Mouse (Mus musculus) large intestine, adult 2 months (tissue): ENCODE data around the gene Tex101. TPM values are rescaled to one million over a fixed set of nuclear protein-coding genes. Genes with fewer than 3 reads are reported as not detected.
"Not testable (repeated sequence)": the region's sequence is repeated elsewhere in the genome, so short reads cannot be mapped to it uniquely, and the experiment has no call there.

ENCODE experiments used
- DNase-seq: peaks from one replicate; pipeline ENCODE4 v3.0.0-alpha.2; 2012; ENCODE audit warnings: low read depth, low spot score
- WGBS: fragments of 180-500 bp; shearing (Covaris S2); methylation state at CpG from one replicate; pipeline ENCODE4 v1.1.7; 2018; 5-methylcytosine and 5-hydroxymethylcytosine counted together
- polyA plus RNA-seq: library from polyadenylated mRNA; depleted of rRNA; stranded (reverse); fragments of >200 nt; gene quantifications from 2 replicates; pipeline ENCODE4 v1.2.3, GENCODE M21; 2012; rRNA removed

Tex101 gene
- not detected in 2 replicates for polyA plus RNA-seq

DNA sequence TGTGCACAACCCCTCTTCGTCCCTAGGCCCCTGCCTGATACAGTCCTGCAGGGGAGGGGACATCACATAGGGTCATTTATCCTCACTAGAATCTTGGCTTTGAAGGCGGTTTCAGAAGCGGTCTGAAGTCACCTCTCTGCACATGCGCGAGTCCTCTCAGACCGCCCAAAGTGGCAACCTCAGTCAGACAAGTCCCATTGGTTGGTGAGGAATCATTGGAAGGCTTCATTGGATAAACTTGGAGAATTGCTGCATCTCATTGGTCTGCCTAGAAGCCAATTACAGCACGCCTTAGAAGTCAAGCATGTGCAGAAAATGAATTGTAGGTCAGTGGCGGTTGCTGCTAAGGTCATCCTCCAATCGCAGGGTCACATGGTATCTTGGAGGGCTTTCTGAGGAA, at the start of gene Tex101:
Gene Tex101, minus strand, starts transcription at position 101 of the 400 bp plus-strand sequence.
- WGBS = 84% methylated on average over 9 of the region's 9 CpGs
- DNase-seq = no peak

DNA sequence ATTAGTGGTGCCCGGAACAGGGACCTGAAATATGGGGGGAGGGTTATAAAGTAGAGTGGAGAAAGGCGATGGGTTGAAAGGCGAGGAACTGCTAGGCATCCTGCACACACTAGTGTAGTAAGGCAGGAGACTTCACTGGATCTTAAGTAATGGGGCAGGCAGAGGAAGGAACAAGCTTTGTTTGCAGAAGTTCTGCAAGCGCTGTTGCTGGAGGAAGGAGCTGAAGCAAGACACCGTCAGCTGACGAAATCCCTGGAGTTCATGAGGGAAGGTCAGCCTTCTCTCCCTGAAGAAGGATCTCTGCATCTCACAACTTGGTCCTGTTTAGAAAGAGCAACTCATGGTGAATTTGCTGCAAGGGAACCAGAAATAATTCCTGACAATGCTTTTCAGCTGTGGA, 38.6 kb upstream of the Tex101 start:
- DNase-seq = no peak
- WGBS = 55% methylated on average over 6 of the region's 6 CpGs

DNA sequence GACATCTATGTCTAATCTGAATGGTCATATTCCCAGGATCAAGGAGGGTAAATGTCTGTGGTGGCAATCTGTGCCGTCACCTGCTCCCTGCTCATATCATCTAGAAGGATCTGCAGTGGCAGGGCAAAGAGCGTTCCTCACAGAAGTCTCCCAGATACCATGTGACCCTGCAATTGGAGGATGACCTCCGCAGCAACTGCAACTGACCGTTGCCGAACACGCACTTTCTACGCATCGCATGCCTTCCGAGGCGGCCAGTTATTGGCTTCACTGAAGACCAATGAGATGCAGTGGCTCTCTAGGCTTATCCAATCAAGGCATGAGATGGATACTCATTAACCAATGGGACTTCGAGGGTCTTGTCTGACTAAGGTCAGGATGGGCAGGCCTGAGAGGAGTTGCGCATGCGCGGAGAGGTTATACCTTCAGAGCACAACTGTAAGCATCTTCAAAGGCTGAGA, 32.4 kb upstream of the Tex101 start, which contains the start of gene BC049730:
Gene BC049730, plus strand, starts transcription at position 411 of the 461 bp plus-strand sequence.
- DNase-seq = no peak
- WGBS = 91% methylated on average over 14 of the region's 14 CpGs

DNA sequence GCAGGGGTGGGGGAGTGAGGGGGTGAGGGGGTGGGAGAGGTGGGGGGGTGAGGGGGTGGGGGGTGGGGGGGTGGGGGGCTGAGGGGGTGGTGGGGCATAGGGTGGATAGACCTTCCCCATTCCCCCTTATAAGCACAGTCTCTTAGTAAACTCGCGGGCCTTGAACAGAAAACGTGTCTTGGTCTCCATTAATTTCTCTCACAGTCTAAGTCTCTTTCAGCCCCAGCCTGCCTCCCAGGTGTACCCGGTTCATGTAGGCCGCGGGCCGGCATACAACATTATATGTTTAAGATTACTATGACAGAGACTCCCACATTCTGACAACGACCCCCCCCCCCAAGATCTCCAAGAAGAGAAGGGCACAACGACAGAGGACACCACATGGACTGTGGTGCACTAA, 26.4 kb upstream of the Tex101 start:
- 76% methylated on average over 9 of the region's 9 CpGs for WGBS
- not testable (repeated sequence) for DNase-seq

DNA sequence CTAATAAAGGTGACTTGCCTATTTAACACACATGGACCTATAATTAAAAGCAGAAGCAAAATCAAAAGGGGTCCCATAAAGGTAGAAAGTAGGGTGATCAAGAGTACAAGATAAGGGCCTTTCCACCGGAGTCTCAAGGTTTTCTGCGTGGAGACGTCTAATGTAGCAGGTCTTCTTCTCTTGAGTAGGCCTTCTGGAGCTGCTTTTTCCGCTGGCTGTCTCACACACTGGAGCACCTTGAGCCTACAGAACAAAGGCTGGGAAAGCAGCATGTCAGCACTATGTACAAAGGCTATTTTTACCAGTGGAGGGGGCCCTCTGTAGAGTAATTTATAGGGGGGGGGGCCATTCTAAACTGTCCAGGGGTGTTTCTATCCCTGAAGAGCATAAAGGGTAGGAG, 21.4 kb upstream of the Tex101 start:
- WGBS = 98% methylated on average over 4 of the region's 4 CpGs
- DNase-seq = not testable (repeated sequence)

DNA sequence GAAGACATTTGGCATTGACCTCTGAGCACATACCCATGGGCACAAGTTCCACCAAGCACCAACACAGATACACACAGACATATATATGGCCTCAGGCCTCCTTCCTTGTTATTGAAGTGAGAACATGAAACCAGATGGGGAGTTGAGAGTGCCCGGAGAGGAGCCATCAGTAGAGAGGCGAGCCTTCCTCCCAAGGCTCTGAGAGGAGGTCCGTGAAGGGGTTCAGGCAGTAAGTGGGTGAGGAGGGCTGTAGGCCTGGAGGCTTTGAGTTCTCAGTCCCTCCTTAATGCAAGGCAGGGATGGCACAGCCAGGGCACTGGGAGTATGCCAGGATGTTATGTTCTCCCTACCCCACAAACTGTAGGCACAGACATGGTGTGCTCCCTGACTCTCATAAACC, 16.2 kb upstream of the Tex101 start:
- DNase-seq = not testable (repeated sequence)
- 80% methylated on average over 3 of the region's 3 CpGs for WGBS

DNA sequence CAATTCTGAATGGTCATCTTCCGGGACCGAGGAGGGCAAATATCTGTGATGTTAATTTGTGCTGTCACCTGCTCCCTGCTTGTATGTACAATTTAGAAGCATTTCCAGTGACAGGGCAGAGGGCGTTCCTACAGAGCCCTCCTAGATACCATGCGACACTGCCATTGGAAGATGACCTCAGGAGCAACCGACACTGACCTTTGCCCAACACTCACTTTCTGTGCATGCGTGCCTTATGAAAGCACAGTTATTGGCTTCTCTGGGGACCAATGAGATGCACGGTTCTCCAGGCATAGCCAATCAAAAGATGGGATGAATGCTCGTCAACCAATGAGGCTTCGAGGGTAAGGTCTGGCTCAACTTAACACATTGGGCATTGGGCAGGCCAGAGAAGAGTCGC, 11.0 kb upstream of the Tex101 start:
- DNase-seq = not testable (repeated sequence)
- WGBS = 87% methylated on average over 10 of the region's 10 CpGs

DNA sequence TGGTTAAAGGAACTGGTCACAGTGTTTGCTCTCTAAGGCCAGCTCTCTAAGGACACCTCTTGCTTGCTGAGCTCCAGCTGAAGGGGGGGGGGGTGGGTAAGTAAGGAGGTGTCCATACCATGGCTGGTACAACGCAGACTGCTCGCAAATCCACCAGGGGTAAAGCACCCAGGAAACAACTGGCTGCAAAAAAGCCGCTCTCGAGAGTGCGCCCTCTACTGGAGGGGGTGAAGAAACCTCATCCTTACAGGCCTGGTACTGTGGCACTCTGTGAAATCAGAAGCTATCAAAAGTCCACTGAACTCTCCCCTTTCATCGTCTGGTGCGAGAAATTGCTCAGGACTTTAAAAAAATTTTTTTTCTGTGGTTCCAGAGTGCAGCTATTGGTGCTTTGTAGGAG, 7.6 kb upstream of the Tex101 start:
- not testable (repeated sequence) for DNase-seq
- 66% methylated on average over 7 of the region's 7 CpGs for WGBS

DNA sequence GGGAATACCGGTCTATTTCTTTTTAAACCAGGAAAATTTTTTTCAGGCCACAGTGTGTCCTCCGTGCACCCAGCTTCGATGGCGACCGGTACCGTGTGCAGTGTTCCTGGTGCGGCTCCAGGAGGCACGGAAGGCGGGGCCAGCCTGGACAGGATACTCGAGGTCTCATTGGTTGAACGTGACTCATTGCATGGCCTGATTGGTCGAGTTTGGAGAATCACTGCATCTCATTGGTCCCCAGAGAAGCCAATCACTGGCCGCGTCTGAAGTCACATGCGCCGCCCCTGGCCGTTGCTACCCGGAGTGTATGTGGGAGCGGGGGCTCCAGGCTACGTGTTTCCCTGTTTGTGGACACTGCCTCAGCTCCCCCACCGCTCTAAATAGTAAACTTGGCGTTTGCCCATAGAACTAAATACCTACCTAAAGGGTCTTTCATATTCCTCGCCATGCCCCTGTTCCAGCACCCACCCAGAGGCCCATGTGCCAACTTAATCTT, 4.5 kb downstream of the Tex101 start:
- WGBS = 89% methylated on average over 23 of the region's 23 CpGs
- no peak for DNase-seq

DNA sequence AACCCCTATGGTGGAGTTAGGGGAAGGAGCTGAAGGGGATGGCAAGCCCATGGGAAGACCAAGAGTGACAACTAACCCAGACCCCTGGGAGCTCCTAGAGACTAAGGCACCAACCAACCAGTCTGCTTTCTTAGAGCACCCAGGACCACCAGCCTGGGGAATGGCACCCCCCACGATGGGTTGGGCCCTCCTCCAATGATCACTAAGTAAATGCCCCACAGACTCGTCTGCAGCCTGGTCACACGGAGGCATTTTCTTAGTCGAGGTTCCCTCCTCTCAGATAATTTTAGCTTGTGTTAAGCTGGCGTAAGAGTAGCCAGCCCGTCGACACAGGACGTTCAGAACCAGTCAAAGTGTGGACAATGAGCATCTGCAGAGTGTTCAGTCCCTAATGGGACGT, 11.5 kb downstream of the Tex101 start:
- 80% methylated on average over 9 of the region's 9 CpGs for WGBS
- no peak for DNase-seq

DNA sequence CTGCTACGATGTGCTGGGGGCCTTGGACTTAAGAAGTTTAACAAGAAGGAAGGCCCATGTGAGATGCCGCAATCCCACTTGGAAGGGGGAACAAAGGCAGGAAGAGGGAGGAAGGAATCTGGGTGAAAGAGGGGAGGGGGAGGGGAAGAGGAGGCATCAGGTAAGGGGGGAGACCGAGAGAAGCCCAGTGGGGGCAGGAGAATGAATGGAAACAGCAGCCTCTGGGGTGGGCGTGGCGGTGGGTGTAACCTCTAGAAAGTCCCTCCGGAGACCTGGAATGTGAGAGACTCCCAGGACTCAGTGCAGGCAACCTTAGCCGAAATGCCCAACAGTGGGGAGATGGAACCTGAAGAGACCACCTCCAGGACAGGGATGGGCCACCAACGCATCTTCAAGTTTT, 12.2 kb downstream of the Tex101 start:
- WGBS = 35% methylated on average over 8 of the region's 8 CpGs

DNA sequence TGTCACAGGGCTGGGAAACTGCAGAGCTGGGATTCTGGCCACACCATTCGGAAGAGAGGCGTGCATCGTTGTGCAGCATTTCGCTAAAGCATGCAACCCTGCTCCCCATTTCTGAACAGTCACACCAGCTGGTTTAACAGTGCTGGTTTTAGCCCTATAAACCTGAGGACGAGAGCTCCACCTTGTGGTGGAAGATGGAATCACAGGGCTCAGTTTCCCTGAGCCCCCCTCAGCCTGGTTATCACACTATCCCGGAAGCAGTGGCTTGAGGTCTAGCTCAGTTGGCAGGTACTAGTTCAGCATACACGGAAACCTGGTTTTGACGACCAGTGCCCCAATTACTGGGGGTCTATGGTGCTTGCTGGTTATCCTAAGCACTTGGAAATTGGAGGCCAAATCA, 13.9 kb downstream of the Tex101 start:
- 8% methylated on average over 8 of the region's 8 CpGs for WGBS
- no peak for DNase-seq

More for the DNA sequence above, 12.2 kb downstream of the Tex101 start:
- DNase-seq = no peak

DNA sequence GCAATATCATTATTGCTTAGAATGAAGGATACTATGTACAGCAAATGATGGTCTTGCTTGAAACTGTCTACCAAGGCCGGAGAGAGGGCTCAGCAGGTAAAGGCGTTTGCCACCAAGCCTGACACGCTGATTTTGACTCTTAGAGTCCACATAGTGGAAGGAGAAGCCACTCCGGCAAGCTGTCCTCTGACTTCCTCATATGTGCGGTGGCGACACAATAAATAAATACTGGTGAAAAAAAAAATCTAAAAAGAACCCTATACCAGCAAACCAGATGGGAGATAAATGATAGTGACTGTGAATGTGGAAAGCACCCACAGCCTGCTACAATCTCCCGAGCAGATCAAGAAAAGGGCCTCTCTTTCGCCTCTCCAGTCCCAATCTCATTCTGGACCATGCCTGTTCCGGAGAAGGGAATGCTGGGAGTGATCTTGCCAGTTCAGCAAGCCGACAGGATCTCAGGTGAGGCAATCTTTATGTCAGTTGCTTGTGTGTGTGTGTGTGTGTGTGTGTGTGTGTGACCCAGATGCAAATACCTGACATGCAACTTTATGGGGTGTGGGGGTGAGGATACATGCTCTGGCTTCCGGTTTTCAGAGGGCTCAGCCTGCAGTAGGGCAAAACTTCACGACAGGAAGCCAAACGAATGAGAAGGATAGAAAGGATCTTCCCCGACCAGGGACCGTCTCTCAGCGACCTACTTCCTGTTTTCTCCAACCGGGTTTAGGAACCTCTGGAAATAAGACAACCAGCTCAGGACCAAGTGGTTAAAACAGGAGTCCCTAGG, 15.2 kb downstream of the Tex101 start:
- WGBS = 53% methylated on average over 17 of the region's 17 CpGs
- DNase-seq = no peak

DNA sequence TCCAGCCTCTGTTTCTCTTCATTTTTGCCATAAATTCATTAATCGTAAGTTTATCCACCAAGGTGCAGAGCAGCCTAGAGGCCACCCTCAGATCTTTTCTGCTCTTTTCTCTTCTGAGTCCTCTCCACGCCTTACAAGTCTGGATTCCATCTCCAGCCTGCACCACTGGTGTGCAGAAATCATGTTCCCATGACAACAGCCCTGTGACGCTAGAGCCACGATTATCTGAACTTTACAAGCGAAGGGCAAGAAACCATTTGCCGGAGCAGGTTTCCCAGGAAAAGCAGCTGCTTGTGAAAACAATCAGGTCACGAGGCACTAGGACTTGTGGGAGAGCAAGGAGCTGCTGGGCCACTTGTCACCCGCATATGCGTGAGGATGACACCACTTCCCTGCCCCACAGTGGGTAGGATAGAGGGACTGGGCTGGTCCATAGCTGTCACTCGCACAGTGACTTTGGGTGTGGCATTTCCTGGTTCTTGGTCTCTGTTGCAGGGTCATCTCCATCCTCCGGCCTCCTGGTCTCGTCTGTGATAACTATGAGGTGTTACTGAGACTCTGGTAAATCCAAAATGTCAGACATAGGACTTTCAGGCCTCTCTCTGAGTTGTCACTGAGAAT, 16.6 kb downstream of the Tex101 start:
- DNase-seq = no peak
- WGBS = 37% methylated on average over 12 of the region's 12 CpGs

DNA sequence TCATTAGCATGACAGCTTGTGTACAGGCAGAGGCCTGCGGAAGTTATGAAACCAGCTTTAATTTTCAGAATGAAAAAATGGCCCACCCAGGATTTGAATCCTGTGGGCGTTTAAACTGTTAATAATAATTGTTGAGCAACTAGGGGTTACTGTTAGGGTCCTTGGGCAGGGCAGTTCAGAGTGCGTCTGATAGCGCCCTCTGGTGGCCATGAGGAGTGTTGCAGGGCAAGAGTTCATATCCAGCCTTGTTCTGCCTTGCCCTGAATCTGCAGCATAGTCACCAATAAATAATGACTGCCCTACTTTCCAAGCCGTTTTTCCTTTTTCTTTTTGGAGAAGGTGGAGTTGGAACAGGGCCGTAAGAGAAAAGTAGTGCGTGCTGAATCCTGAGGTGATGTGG, 22.8 kb downstream of the Tex101 start:
- no peak for DNase-seq
- 15% methylated on average over 7 of the region's 7 CpGs for WGBS

DNA sequence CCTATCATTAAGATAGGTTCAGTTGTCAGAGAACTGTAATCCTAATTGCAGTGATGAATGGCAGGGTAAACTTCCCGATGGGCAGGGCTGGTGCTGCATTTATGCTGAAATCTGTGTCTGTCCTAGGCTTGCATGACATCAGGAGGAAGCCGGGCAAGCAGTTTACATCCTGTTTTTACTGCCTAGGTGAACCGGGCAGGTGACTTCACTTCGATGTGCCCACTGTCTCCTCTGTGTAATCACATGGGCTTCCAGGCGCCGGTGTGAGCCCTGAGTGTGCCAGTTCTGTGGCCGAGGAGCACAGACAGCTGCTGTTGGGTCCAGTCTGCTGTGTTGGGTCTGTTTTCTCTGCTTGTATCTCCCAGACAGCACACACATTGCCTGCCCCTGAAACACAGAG, 30.0 kb downstream of the Tex101 start:
- DNase-seq = no peak
- WGBS = 18% methylated on average over 7 of the region's 7 CpGs

DNA sequence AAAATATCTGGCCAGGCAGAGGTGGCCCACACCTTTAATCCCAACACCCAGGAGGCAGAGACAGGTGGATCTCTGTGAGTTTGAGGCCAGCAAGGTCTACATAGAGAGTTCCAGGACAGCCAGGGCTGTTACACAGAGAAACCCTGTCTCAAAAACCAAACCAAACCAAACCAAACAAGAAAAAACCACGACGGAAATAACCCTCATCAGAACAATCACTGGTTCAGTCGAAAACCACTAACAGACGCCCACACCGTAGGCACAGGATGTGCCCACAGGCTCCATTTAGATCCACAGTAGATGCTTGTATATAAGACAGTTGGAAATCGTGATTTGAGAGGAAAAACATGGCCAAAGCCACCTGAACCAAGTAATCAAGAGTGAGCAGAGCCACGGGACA, 31.5 kb downstream of the Tex101 start:
- WGBS = 71% methylated on average over 7 of the region's 7 CpGs
- no peak for DNase-seq

DNA sequence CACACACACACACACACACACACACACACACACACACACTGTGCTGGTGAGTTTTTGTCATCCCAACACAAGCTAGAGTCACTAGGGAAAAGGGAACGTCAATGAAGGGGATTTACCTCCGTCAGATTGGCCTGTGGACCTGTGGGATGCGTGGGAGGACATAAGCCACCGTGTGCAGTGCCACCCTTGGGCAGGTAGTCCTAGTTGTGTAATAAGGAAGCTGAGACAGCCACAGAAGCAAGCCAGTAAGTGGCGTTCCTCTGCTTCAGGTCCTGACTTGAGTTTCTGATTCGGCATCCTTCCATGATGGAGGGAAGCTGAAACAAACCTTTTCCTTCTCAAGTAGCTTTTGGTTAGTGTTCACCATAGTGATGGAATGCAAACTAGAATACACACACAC, 32.0 kb downstream of the Tex101 start:
- DNase-seq = no peak
- WGBS = 77% methylated on average over 6 of the region's 6 CpGs

DNA sequence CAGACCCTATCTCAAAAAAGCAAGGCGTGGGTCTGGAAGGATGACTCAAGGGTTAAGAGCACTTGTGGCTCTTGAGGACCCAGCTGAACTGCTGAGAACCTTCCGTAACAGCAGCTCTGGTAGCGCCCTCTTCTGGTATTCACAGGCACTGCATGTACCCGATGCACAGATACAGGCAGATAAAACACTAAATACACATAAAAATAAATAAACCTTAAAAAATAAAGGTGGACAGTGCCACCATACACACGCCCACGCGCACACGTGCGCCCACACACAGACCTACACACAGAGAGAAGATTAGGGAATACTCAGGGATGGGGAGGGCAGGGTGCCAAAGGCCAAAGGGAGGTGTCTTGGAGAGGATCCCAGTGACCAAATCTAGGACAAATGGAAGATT, 34.0 kb downstream of the Tex101 start:
- 13% methylated on average over 9 of the region's 9 CpGs for WGBS
- no peak for DNase-seq

DNA sequence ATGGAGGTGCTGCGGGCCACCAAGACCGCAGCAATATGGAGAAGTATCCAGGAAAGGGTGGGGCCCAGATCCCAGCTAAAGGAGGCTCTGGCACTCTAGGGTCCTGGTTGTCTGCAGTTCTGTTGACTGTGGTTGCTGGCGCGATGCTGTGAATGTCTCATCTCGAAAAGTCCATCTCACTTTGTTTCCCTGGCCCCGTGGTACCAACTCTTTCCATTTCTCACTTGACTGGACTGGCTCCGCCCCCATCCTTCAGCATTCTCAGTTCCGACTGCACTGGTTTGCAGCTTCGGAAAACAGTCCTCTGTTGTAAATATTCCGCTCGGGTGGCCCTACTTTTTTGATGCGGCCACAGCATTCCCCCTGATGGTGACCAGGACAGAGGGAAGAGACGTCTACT, 36.0 kb downstream of the Tex101 start:
- no peak for DNase-seq
- WGBS = 56% methylated on average over 13 of the region's 13 CpGs
